Mouse (Mus musculus): Measurements from ENCODE around the gene Galnt6. TPM values are rescaled to one million over a fixed set of nuclear protein-coding genes. Genes with fewer than 3 reads are reported as not detected.

Gene Galnt6
- polyA plus RNA-seq, 1 experiment from 2014 or later = 1.1 TPM

GRCm38 (mm10) chr15:100691990-100692389 is 37.2 kb downstream of the Galnt6 start:
- H3K4me2 ChIP-seq (replicated peaks) = no peak overlapping the region
- H3K27me3 ChIP-seq = no peaks in the 10 kb centered on the region
- no peak overlapping the region for H3K4me3 ChIP-seq
- 68% methylated on average over 3 of the region's 3 CpGs for WGBS
- H3K4me1 ChIP-seq = peaks cover 7% of the 10 kb centered on the region
- no peak overlapping the region for H3K27ac ChIP-seq
- no peaks in the 10 kb centered on the region for H3K36me3 ChIP-seq
- no peak overlapping the region for H3K9ac ChIP-seq
- ATAC-seq (ENCODE audit: low FRiP score, low read depth) = no peak
- peaks cover 12% of the 10 kb centered on the region for H3K9me3 ChIP-seq

GRCm38 (mm10) chr15:100687430-100687971 is 41.7 kb downstream of the Galnt6 start, which contains the start of gene Cela1:
Gene Cela1, minus strand, starts transcription at chr15:100687921.
- H3K27ac ChIP-seq = no peak within 1 kb of the TSS
- H3K4me2 ChIP-seq (replicated peaks) = no peak within 1 kb of the TSS; the same call in 1 of the 2 replicates
- peaks cover 10% of the 10 kb centered on the region for H3K27me3 ChIP-seq
- no peaks in the 10 kb centered on the region for H3K36me3 ChIP-seq
- H3K4me1 ChIP-seq = peaks cover 8% of the 10 kb centered on the region
- ATAC-seq (ENCODE audit: low FRiP score, low read depth) = no peak
- WGBS = 80% methylated on average over 8 of the region's 8 CpGs
- H3K4me3 ChIP-seq = no peak within 1 kb of the TSS
- H3K9ac ChIP-seq = no peak within 1 kb of the TSS
- H3K9me3 ChIP-seq = peaks cover 12% of the 10 kb centered on the region

DNA sequence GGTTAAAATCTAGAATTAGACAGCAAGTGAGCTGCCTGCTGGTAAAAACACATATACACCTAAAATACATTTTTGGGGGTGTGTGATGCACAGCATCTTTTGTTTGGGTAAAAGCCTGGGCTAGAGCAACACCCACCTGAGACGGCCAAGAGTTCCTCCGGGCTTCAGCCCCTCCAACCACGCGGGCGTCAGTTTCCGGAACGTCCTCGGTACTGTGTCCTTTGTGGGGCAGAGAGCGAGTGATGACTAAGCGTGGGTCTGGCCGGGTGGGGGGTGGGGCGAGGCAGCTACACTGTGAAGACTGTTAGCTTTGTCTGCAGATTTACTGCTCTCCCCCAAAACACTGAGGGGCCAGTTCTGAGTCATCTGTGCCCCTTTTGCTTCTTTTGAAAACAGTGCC is 42.2 kb downstream of the Galnt6 start:
- H3K27ac ChIP-seq = no peak overlapping the region

GRCm38 (mm10) chr15:100686434-100686833 is 42.7 kb downstream of the Galnt6 start:
- no peak overlapping the region for H3K27ac ChIP-seq
- 70% methylated on average over 6 of the region's 6 CpGs for WGBS
- ATAC-seq (ENCODE audit: low FRiP score, low read depth) = no peak

More for the DNA sequence above, 42.2 kb downstream of the Galnt6 start:
- Histone ChIP-seq H3K36me3 (no peaks in the 10 kb centered on the region), H3K4me3 (no peak overlapping the region), H3K9me3 (peaks cover 12% of the 10 kb centered on the region), H3K27me3 (peaks cover 10% of the 10 kb centered on the region), H3K9ac (no peak overlapping the region), H3K4me1 (peaks cover 8% of the 10 kb centered on the region), H3K4me2 (replicated peaks) (no peak overlapping the region; the same call in 1 of the 2 replicates)
- WGBS = 58% methylated on average over 12 of the region's 12 CpGs
- no peak for ATAC-seq (ENCODE audit: low FRiP score, low read depth)

DNA sequence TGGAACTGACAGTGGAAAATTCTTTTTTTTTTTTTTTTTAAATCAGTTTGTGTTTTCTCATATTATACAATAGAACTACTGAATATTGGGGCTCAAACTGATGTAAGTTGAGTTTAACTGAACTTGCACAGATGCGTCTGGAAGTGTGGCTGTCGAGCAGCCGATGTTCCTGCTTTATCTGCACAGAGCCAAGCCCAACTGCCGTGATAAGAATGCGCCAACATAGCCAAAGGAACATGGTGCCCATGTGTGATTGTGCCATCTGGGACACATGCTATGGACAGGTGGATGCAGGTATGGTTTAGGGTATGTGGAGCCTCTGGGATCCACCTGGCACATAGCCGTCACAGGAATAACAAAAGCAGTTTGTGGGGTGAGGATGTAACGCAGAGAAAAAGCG is 43.3 kb downstream of the Galnt6 start:
- Histone ChIP-seq H3K4me1 (peaks cover 8% of the 10 kb centered on the region), H3K9me3 (peaks cover 9% of the 10 kb centered on the region), H3K4me3 (no peak overlapping the region), H3K27ac (no peak overlapping the region), H3K36me3 (no peaks in the 10 kb centered on the region), H3K9ac (no peak overlapping the region), H3K4me2 (replicated peaks) (no peak overlapping the region), H3K27me3 (peaks cover 10% of the 10 kb centered on the region)
- WGBS = 87% methylated on average over 8 of the region's 8 CpGs
- no peak for ATAC-seq (ENCODE audit: low FRiP score, low read depth)

More at GRCm38 (mm10) chr15:100686434-100686833, 42.7 kb downstream of the Galnt6 start:
- Histone ChIP-seq H3K36me3 (no peaks in the 10 kb centered on the region), H3K9ac (no peak overlapping the region), H3K27me3 (peaks cover 10% of the 10 kb centered on the region), H3K4me3 (no peak overlapping the region), H3K9me3 (peaks cover 12% of the 10 kb centered on the region), H3K4me1 (peaks cover 8% of the 10 kb centered on the region), H3K4me2 (replicated peaks) (no peak overlapping the region)

DNA sequence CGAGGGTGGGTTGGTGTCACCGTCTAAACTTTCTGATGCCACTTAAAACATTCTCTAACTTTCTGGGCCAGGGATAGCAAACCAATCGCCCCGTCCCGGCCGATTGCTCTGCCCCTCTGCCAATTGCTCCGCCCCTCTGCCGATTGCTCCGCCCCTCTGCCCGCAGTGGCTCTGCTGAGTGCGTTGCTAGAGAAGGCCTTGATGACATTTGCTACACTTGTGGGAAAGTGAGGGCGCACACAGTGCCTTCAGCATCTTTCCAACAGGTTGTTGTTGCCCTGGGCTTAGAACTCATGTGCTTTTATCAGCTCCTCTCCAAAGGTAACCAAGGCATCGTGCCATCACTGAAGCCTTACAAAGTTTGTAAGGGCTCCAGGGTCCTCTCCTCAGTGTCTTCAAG is 43.9 kb downstream of the Galnt6 start:
- H3K9ac ChIP-seq = no peak overlapping the region
- H3K36me3 ChIP-seq = no peaks in the 10 kb centered on the region
- peaks cover 8% of the 10 kb centered on the region for H3K4me1 ChIP-seq
- no peak for ATAC-seq (ENCODE audit: low FRiP score, low read depth)
- 22% methylated on average over 13 of the region's 13 CpGs for WGBS
- peaks cover 10% of the 10 kb centered on the region for H3K27me3 ChIP-seq
- H3K4me2 ChIP-seq (replicated peaks) = no peak overlapping the region
- H3K9me3 ChIP-seq = peaks cover 3% of the 10 kb centered on the region
- H3K27ac ChIP-seq = no peak overlapping the region
- H3K4me3 ChIP-seq = no peak overlapping the region

DNA sequence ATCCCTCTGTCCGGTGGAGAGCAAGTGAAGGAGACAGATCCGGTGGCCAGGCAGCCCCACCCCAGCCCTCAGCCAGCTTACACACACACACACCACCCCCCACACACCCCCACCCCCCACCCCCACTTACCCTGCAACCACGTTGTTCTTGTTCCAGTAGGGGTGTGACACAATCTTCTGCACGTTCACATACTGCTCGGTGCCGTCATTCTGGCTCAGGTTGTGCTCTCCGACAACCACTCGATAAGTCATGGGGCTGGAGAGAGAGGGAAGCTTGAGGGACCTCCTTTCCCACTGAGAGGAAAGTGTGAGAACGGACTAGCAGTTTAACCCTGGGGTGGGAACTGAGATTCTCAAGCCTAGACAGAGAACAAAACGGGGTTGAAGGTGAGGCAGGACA is 44.7 kb downstream of the Galnt6 start:
- Histone ChIP-seq H3K9ac (no peak overlapping the region), H3K4me2 (replicated peaks) (no peak overlapping the region), H3K27ac (no peak overlapping the region), H3K36me3 (no peaks in the 10 kb centered on the region), H3K4me1 (peaks cover 8% of the 10 kb centered on the region), H3K4me3 (no peak overlapping the region), H3K27me3 (peaks cover 10% of the 10 kb centered on the region), H3K9me3 (no peaks in the 10 kb centered on the region; the same call in 1 of the 2 replicates)
- WGBS = 65% methylated on average over 10 of the region's 10 CpGs
- no peak for ATAC-seq (ENCODE audit: low FRiP score, low read depth)

DNA sequence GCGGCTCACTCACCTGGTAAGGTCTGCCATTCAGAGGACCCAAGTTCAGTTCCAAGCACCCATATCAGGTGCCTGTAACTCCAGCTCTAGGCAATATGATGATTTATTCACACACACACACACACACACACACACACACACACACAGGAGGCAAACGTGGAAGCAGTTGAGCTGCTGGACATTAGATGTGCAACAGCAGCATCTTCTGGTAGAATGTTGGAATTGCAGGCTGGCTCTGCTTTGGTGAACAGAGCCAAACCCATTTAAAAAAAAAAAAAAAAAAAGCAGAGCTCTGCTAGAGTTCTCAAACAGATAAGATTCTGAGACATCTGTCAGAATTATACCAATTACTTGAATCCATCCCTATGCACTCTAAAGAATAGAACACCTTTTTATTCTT is 46.1 kb downstream of the Galnt6 start:
- Histone ChIP-seq H3K36me3 (no peaks in the 10 kb centered on the region), H3K27ac (no peak overlapping the region), H3K4me2 (replicated peaks) (no peak overlapping the region), H3K9me3 (no peaks in the 10 kb centered on the region), H3K27me3 (peaks cover 10% of the 10 kb centered on the region), H3K4me1 (peaks cover 8% of the 10 kb centered on the region), H3K9ac (no peak overlapping the region), H3K4me3 (no peak overlapping the region)
- 47% methylated on average over 2 of the region's 2 CpGs for WGBS
- no peak for ATAC-seq (ENCODE audit: low FRiP score, low read depth)

DNA sequence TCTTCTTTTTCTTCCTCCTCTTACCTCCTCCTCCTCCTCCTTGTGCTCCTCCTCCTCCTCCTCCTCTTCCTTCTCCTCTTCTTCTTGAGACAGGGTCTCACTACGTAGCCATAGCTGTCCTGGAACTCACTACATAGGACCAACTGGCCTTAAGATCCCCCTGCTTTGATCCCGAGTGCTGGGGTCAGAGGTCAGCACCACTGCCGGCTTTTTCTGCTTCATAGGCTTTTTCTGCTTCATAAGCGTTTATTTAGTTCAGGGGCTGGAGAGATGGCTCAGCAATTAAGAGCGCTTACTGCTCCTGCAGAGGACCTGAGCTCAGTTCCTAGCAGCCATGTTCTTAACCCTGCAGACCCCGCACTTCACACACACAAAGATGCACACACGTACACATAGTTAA is 47.4 kb downstream of the Galnt6 start:
- no peaks in the 10 kb centered on the region for H3K36me3 ChIP-seq
- no peaks in the 10 kb centered on the region; the same call in 1 of the 2 replicates for H3K4me1 ChIP-seq
- ATAC-seq (ENCODE audit: low FRiP score, low read depth) = no peak
- WGBS = 37% methylated on average over 7 of the region's 7 CpGs
- H3K27me3 ChIP-seq = peaks cover 10% of the 10 kb centered on the region
- no peak overlapping the region for H3K4me3 ChIP-seq
- no peak overlapping the region for H3K27ac ChIP-seq
- H3K9me3 ChIP-seq = no peaks in the 10 kb centered on the region
- no peak overlapping the region for H3K4me2 ChIP-seq (replicated peaks)
- H3K9ac ChIP-seq = no peak overlapping the region

DNA sequence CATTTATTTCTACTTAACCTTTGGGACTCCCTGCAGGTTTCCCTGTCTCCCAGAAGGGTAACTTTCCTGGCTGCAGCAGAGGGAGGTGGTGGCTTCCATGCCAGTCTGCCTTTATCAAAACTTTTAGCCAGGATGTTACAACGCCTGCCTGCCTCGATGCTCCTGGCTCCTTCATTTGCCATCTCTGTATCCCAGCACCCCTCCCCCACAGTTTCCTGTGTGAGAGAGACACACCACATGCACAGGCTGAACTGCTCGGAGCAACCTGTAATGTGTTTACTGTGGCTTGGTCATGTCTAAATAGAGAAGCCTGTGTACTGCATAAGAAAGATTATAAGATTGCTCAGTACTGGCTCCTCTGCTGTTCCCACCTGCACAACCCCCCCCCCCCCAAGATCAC is 48.8 kb downstream of the Galnt6 start:
- no peaks in the 10 kb centered on the region for H3K9me3 ChIP-seq
- 44% methylated on average over 3 of the region's 3 CpGs for WGBS
- no peak overlapping the region for H3K4me2 ChIP-seq (replicated peaks)
- no peak overlapping the region for H3K27ac ChIP-seq
- H3K4me3 ChIP-seq = no peak overlapping the region
- no peaks in the 10 kb centered on the region; the same call in 1 of the 2 replicates for H3K4me1 ChIP-seq
- no peak overlapping the region for H3K9ac ChIP-seq
- H3K27me3 ChIP-seq = peaks cover 3% of the 10 kb centered on the region
- no peaks in the 10 kb centered on the region for H3K36me3 ChIP-seq
- ATAC-seq (ENCODE audit: low FRiP score, low read depth) = no peak

DNA sequence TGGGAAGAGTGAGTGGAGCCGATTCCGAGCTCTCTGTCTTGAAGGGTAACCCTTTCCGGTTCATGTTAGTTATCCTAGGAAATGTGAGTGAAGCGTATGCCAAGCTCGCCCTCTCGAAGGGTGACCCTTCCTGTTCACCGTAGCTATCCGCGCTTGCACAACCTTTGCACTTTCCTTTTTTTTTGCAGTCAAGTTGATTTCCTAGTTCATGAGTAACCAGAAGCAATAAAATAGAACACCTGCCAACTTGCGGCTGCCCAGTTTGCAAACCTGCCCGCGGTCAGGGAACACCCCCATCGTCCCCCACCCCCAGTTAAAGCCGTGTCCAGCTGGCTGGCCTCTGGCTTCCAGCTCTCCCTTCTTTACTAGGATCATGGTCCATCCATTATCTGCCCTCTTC is 50.2 kb downstream of the Galnt6 start:
- H3K36me3 ChIP-seq = no peaks in the 10 kb centered on the region
- WGBS = 89% methylated on average over 14 of the region's 14 CpGs
- no peak for ATAC-seq (ENCODE audit: low FRiP score, low read depth)
- no peak overlapping the region for H3K4me2 ChIP-seq (replicated peaks)
- H3K4me1 ChIP-seq = no peaks in the 10 kb centered on the region; the same call in 1 of the 2 replicates
- no peak overlapping the region for H3K4me3 ChIP-seq
- H3K9ac ChIP-seq = no peak overlapping the region
- H3K9me3 ChIP-seq = no peaks in the 10 kb centered on the region
- no peaks in the 10 kb centered on the region for H3K27me3 ChIP-seq
- H3K27ac ChIP-seq = no peak overlapping the region

- Histone ChIP-seq H3K27me3 (no peaks in the 10 kb centered on the region), H3K36me3 (no peaks in the 10 kb centered on the region), H3K4me2 (replicated peaks) (no peak overlapping the region), H3K27ac (no peak overlapping the region), H3K4me1 (no peaks in the 10 kb centered on the region; the same call in 1 of the 2 replicates), H3K9ac (no peak overlapping the region), H3K9me3 (no peaks in the 10 kb centered on the region), H3K4me3 (no peak overlapping the region)
- WGBS = 81% methylated on average over 12 of the region's 12 CpGs
- ATAC-seq (ENCODE audit: low FRiP score, low read depth) = no peak
Measured at GRCm38 (mm10) chr15:100678581-100678980, 50.6 kb downstream of the Galnt6 start.

DNA sequence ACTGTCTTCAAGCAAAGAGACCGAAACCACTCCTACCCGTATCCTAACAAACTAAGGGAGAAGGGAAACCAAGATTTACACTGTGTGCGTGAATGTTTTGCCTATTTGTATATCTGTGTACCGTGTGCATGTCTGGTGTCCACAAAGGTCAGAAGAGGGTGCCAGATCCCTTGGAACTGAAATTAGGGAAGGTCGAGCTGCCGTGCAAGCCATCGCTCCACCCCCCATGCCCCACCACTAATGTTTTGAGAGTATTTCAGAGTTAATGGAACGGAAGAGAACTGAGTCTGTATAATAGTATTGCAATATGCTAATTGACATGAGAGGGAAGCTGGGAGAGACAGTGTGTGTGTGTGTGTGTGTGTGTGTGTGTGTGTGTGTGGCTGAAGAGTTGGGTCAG is 51.5 kb downstream of the Galnt6 start:
- H3K4me2 ChIP-seq (replicated peaks) = no peak overlapping the region
- H3K27ac ChIP-seq = no peak overlapping the region
- no peaks in the 10 kb centered on the region; the same call in 1 of the 2 replicates for H3K4me1 ChIP-seq
- no peak overlapping the region for H3K9ac ChIP-seq
- no peaks in the 10 kb centered on the region for H3K27me3 ChIP-seq
- no peak overlapping the region for H3K4me3 ChIP-seq
- H3K36me3 ChIP-seq = no peaks in the 10 kb centered on the region
- ATAC-seq (ENCODE audit: low FRiP score, low read depth) = no peak
- H3K9me3 ChIP-seq = no peaks in the 10 kb centered on the region
- 96% methylated on average over 8 of the region's 8 CpGs for WGBS

Measured in limb, embryonic 13.5 days (tissue).